Mouse (Mus musculus): ENCODE measurements around the gene Baz1b.
"Not testable (repeated sequence)": the region's sequence is repeated elsewhere in the genome, so short reads cannot be mapped to it uniquely, and the experiment has no call there.

Baz1b gene

GRCm38 (mm10) chr5:135179616-135180015 is 7.4 kb upstream of the Baz1b start:
- DNase-seq (ENCODE audit: low read depth), result no peak

DNA sequence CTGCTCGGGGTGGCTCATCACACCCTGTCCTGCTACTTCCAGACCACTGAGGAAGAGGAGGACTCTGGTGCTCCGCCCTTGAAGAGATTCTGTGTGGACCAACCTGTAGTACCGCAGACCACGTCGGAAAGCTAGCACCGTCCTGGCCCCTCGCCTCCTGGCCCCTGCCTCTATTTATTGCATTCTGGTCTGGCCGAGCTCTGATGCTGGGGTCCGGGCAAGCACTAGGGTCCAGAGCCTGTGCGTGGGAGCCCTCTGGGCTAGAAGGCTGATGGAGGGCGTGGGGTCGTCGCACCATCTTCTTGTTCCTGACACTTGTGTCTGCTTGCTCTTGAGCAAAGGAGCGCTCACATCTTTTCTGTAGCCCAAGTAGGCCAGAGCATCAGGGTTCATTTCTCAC is 6.3 kb upstream of the Baz1b start:
- DNase-seq (ENCODE audit: low read depth), result no peak

GRCm38 (mm10) chr5:135181776-135182175 is 5.3 kb upstream of the Baz1b start:
- no peak for DNase-seq (ENCODE audit: low read depth)

DNA sequence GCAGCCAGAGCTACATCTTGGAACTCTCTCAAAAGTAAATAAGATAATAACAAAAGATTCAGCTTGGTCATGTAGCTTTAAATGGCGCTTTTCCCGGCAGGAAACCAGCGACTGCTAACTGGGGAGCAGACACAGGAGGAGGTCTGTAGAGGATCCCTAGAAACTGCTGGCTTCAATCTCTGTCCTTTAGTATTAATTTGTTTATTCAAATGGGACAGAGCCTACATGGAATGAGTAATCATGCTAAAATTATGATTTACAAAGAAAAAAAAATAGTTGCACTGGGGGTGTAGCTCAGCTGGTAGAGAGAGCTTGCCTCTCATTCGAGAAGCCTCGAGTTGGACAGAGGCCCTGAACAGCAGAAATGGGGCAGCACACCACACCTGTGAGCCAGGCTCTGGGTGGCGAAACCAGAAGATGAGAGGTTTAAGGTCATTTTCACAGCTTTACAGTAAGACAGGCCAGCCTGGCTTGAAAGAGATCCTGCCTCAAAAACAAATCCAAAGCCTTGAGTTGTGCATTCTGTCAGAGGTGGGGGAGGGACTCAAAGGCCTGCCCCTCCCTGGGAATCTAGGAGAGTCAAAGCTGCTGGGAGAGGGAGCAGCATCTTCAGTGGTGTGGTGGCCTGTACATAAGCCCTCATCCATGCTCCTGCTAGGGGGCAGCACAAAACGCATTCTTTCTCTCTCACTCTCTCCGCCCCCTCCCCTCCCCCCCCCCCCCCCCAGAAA is 3.8 kb upstream of the Baz1b start:
- DNase-seq (ENCODE audit: low read depth), result no peak

GRCm38 (mm10) chr5:135185016-135185415 is 2.0 kb upstream of the Baz1b start:
- no peak for DNase-seq (ENCODE audit: low read depth)

- DNase-seq (ENCODE audit: low read depth), result no peak
These were observed 1.5 kb upstream of the Baz1b start for GRCm38 (mm10) chr5:135185596-135185995.

GRCm38 (mm10) chr5:135186231-135186620 is 838 bp upstream of the Baz1b start:
- no peak for DNase-seq (ENCODE audit: low read depth)

GRCm38 (mm10) chr5:135187349-135188213 is 517 bp downstream of the Baz1b start:
- DNase-seq (ENCODE audit: low read depth), result no peak

GRCm38 (mm10) chr5:135188214-135188554 is 1.1 kb downstream of the Baz1b start:
- no peak for DNase-seq (ENCODE audit: low read depth)

DNA sequence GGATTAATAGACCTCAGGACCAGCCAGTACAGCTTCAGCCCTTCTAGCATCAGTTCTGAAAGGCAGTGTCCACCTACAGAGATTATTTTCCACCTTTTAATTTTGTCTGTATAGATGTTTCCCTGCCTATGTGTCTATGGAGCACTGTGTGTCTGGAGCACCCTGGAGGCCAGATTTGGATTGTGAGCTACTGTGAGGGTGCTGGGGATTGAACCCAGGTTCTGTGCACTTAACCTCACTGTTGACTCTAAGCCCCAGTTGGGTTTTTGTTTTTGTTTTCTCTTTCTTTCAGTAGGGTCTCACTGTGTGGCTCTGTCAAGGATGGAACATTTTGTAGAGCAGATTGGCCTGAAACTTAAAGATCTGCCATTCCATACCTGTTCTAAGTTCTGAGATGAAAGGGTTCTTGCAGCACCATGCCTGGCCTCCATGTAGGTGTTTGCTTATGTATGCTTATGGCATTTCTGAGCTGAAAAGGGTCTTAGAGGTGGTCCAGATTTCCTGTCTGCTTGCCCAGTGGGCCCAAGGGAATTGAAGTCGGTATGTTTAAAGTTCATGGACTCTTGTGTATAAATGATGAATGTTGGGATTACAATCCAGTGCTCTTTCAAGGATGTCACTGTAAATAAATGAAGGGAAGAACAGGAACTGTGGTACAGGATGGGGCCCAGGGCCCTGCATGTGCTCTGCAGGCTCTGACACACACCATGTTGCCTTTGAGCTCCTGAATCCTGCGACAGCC is 2.4 kb downstream of the Baz1b start:
- DNase-seq (ENCODE audit: low read depth), result no peak

DNA sequence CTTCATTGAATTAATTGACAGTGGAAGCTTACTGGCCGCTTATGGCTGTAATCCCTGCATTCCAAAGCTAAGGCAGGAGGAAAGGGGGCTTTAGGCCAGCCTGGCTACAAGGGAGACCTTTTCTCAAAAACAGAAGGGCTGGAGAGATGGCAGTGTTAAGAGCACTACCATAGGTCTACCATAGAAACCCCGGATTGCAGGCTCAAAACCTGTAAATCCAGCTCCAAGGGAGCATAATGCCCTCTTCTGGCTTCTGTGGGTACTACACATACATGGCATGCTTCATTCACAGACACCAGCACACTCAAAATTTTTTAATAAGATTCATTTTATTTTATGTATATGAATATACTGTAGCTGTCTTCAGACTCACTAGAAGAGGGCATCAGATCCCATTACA is 4.6 kb downstream of the Baz1b start:
- no peak for DNase-seq (ENCODE audit: low read depth)

DNA sequence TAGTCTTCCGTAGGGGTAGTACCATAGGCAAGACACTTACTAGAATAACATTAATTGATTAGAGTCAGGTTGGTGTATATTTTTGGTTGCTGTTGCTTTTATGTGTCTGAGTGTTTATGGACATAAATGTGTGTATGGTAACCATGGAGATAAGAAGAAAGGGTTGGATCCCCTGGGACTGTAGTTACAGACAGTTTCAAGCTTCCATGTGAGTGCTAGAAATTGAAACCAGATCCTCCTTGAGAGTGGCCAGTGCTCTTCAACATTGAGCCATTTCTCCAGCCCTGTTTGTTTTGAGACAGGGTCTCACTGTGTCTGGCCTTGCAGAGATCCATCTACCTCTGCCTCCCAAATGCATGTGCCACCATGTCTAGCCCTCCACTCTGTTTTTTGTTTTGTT is 5.4 kb downstream of the Baz1b start:
- DNase-seq (ENCODE audit: low read depth), result no peak

GRCm38 (mm10) chr5:135196367-135196766 is 9.3 kb downstream of the Baz1b start:
- DNase-seq (ENCODE audit: low read depth), result no peak

- no peak for DNase-seq (ENCODE audit: low read depth)
These were observed 15.7 kb downstream of the Baz1b start for GRCm38 (mm10) chr5:135202763-135203162.

DNA sequence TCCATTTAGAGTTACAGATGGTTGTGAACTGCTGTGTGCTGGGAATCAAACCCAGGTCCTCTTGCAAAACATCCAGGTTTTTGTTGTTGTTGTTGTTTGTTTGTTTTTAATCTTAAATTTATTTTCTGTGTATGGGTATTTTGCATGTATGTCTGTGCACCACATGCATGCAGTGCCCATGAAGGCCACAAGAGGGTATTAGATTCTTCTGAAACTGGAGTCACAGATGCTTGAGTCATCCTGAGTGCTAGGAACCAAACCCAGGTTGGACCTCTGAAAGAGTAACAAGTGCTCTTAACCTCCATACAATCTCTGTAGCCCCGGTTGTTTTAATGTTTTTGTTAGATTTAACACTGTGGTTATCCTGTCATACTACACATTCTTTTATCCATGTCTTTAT is 21.1 kb downstream of the Baz1b start:
- no peak for DNase-seq (ENCODE audit: low read depth)

- DNase-seq (ENCODE audit: low read depth), result no peak
These were observed 29.8 kb downstream of the Baz1b start for GRCm38 (mm10) chr5:135216871-135217270.

GRCm38 (mm10) chr5:135220941-135221340 is 33.9 kb downstream of the Baz1b start:
- peak; percentile 40 for DNase-seq (ENCODE audit: low read depth)

- no peak for DNase-seq (ENCODE audit: low read depth)
These were observed 35.0 kb downstream of the Baz1b start for GRCm38 (mm10) chr5:135222066-135222465.

DNA sequence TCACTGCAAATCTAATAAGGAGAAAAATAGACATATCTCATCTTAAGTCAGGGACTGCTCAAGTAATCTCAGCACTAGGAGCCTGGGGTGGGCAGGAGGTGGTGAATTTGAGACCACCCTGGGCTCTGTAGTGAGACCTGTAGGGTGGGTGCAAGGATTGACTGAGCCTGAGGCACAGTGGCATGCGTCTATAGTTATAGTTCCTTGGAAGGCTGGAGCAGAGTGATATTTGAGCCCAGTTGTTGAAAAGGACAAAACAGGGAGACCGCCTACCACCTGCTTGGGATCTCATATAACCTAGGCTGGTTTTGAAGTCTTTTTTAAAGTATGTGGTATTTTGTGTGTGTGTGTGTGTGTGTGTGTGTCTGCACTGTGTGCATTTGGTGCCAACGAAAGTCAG is 37.1 kb downstream of the Baz1b start:
- DNase-seq (ENCODE audit: low read depth), result no peak

- DNase-seq (ENCODE audit: low read depth), result not testable (repeated sequence)
These were observed 38.8 kb downstream of the Baz1b start for GRCm38 (mm10) chr5:135225879-135226278.

DNA sequence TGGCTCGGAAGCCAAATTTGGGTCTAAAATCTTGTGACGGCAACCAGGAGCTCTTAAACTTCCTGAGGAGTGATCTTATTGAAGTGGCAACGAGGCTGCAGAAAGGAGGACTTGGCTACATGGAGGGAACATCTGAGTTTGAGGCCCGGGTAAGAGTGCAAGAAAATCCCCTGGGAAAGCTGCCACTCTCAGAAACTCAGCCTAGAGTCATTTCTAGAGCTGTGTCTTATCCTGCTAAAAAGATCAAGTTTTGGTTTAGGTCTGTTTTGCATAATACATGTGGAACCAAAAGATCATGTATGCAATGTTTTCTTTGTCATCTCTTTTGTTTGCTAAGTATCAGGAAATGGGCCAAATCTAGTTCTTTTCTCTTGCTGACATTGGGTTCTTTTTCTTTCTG is 43.1 kb downstream of the Baz1b start:
- DNase-seq (ENCODE audit: low read depth), result no peak

- no peak for DNase-seq (ENCODE audit: low read depth)
These were observed 46.3 kb downstream of the Baz1b start for GRCm38 (mm10) chr5:135233166-135233920.

Measured in fibroblast of lung, adult 2 months (primary cell).